Mouse (Mus musculus) liver, embryonic 11.5 days (tissue): ENCODE data around the gene Abcf1. TPM values are rescaled to one million over a fixed set of nuclear protein-coding genes. Genes with fewer than 3 reads are reported as not detected.
"Not testable (repeated sequence)": the region's sequence is repeated elsewhere in the genome, so short reads cannot be mapped to it uniquely, and the experiment has no call there.

ENCODE experiments used
- ATAC-seq: fragments of 200-750 bp; cut with Nextera tagmentation; replicated peaks from 2 replicates; pipeline ENCODE4 v1.8.0; 2017; ENCODE audit warnings: moderate number of reproducible peaks, mild to moderate bottlenecking, moderate TSS enrichment, moderate library complexity; ENCODE audit not compliant: low FRiP score
- DNase-seq: peaks from one replicate; pipeline ENCODE4 v3.0.0-alpha.2; 2017; ENCODE audit warnings: low spot score
- H3K27ac ChIP-seq: fragments of 300-500 bp; sonication (generic); 2 replicates; pipeline ENCODE4 v1.5.1; 2014; ENCODE audit warnings: mild to moderate bottlenecking, low read depth, low read length, control low read depth
- H3K27me3 ChIP-seq: fragments of 300-500 bp; sonication (generic); replicated peaks from 2 replicates; pipeline ENCODE4 v1.6.1; 2014; ENCODE audit warnings: low read length, mixed read lengths; ENCODE audit not compliant: control insufficient read depth, insufficient read depth
- H3K36me3 ChIP-seq: fragments of 300-500 bp; sonication (generic); 2 replicates; pipeline ENCODE4 v1.6.1; 2014; ENCODE audit warnings: mild to moderate bottlenecking, low read length, moderate library complexity, mixed read lengths; ENCODE audit not compliant: control insufficient read depth, insufficient read depth
- H3K4me1 ChIP-seq: fragments of 300-500 bp; sonication (generic); replicated peaks from 2 replicates; pipeline ENCODE4 v1.6.1; 2014; ENCODE audit warnings: low read length, mixed read lengths; ENCODE audit not compliant: control insufficient read depth, insufficient read depth
- H3K4me2 ChIP-seq: fragments of 300-500 bp; sonication (generic); 2 replicates; pipeline ENCODE4 v1.6.1; 2014; ENCODE audit warnings: mild to moderate bottlenecking, control low read depth, moderate library complexity
- H3K4me3 ChIP-seq: fragments of 300-500 bp; sonication (generic); 2 replicates; pipeline ENCODE4 v1.5.1; 2014; ENCODE audit warnings: low read depth, low read length, control low read depth
- H3K9ac ChIP-seq: fragments of 300-500 bp; sonication (generic); 2 replicates; pipeline ENCODE4 v1.6.1; 2014; ENCODE audit warnings: low read depth, low read length, control low read depth
- H3K9me3 ChIP-seq: fragments of 300-500 bp; sonication (generic); 2 replicates; pipeline ENCODE4 v1.6.1; 2016; ENCODE audit warnings: low read length, inconsistent platforms, mixed read lengths; ENCODE audit not compliant: control insufficient read depth
- WGBS: fragments of 180-500 bp; shearing (Covaris S2); extraction: QIAGEN DNeasy Blood & Tissue Kit; methylation state at CpG from one replicate; pipeline ENCODE4 v1.1.7; 2014; 5-methylcytosine and 5-hydroxymethylcytosine counted together
- polyA plus RNA-seq: library from polyadenylated mRNA; unstranded; fragments of >200 nt; fragmentation: Nextera tagmentation; extraction: Ambion mirVana; gene quantifications from 2 replicates; pipeline ENCODE4 v1.2.1, GENCODE M21; 2014

The Abcf1 gene
- polyA plus RNA-seq, 1 experiment from 2014 or later, result 134 TPM

DNA sequence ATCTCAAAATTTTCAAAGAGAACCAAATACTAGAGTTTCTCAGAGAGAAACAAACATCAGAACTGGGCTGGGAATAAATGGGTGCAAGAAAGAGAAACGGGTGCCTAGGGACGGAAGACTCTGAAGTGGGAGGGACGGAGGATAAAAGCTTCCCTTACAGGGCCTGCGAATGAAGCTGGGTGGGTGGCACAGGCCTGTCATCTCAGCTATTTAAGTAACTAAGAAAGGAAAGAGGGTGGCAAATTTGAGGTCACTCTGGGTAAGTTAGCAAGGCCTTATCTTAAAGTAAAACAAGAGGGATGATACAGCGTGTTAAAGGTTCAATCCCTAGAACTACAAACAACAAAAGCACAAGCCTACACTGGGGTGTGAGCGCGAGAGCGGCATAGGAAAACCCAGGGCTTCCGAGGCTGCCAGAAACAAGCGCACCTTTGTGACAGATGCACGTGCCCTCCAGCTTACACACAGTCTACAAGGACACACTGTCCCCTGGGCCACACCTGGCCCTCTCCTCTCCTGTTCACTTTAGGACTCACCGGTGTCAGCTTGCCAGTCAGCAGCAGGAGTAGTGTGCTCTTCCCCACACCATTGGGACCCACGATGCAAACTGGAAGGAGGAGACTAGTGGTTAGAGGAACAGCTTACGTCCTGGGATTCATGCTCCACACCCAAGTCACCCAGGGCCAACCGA lies 10.9 kb downstream of the Abcf1 start:
- Histone ChIP-seq H3K9ac (no peak overlapping the region; the same call in 1 of the 2 replicates), H3K27ac (no peak overlapping the region), H3K27me3 (no peaks in the 10 kb centered on the region), H3K4me2 (no peak overlapping the region), H3K9me3 (no peaks in the 10 kb centered on the region), H3K4me1 (no peaks in the 10 kb centered on the region), H3K4me3 (no peak overlapping the region), H3K36me3 (peaks cover 71% of the 10 kb centered on the region)
- ATAC-seq (no peak), DNase-seq (no peak)
- WGBS, result 94% methylated on average over 15 of the region's 15 CpGs

DNA sequence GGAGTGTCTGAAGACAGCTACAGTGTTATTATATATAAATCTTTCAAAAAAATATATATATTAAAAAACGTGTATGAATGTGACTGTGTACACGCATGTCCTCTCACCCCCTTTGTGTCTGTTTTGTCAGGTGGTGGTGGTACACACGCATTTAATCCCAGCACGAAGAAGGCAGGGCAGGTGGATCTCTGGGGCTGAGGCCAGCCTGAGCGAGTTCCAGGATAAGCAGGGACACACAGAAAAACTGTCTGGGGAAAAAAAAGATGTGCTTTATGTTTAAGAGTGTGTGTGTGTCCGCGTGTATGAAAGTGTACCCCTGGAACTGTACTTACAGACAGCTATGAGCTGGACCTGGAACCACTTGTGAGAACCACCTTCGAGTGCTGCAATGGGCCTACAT lies 14.9 kb downstream of the Abcf1 start:
- Histone ChIP-seq H3K4me1 (no peaks in the 10 kb centered on the region), H3K9ac (no peak overlapping the region), H3K4me3 (no peak overlapping the region), H3K27ac (no peak overlapping the region), H3K36me3 (peaks cover 32% of the 10 kb centered on the region), H3K4me2 (no peak overlapping the region), H3K27me3 (no peaks in the 10 kb centered on the region), H3K9me3 (no peaks in the 10 kb centered on the region)
- DNase-seq (no peak), ATAC-seq (no peak)
- 75% methylated on average over 8 of the region's 8 CpGs for WGBS

DNA sequence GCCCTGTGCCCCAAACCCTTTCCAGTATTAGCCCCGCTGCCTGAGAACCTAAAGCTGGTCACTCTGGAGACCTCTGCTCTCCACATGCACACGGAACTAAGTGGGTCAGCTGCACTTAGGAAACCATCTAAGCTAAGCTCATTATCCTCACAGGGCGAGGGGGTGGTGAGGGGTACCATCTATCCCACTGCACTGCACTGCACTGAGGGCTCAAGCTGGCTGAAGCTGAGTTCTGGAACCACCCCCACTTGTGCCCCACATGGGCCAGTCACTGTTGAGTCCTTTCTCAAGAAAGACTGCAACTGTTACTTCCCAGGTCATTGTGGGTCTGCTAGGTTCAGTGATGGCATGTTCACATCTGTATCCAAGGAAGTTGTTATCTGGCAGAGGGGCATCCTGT lies 17.0 kb downstream of the Abcf1 start:
- H3K4me2 ChIP-seq, H3K27ac ChIP-seq, H3K4me3 ChIP-seq, H3K27me3 ChIP-seq, H3K9me3 ChIP-seq, H3K9ac ChIP-seq, DNase-seq, ATAC-seq, H3K4me1 ChIP-seq: not testable (repeated sequence)
- WGBS, result 86% methylated on average over 1 of the region's 3 CpGs
- H3K36me3 ChIP-seq, result peaks cover 11% of the 10 kb centered on the region

DNA sequence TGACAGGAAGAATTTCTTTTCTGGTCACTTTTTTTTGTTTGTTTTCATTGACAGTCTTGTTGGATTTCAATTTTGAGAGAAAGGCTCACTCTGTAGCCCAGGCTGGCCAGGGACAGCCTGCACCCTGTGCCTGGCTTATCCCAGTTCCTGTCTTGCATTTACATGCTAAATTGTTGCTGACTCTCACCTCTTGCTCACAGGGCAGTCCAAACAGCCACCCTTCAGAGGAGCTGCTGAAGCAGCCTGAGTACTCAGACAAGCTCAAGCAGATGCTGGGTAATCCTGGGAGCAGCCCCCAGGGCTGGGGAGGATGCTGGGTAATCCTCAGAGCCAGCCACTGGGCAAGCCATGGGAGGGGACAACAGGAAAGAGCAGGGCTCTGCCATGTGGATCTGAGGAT lies 18.6 kb downstream of the Abcf1 start:
- H3K27me3 ChIP-seq, H3K9me3 ChIP-seq, H3K27ac ChIP-seq, H3K4me3 ChIP-seq, ATAC-seq, H3K4me2 ChIP-seq, H3K36me3 ChIP-seq, H3K4me1 ChIP-seq, H3K9ac ChIP-seq, DNase-seq: not testable (repeated sequence)

DNA sequence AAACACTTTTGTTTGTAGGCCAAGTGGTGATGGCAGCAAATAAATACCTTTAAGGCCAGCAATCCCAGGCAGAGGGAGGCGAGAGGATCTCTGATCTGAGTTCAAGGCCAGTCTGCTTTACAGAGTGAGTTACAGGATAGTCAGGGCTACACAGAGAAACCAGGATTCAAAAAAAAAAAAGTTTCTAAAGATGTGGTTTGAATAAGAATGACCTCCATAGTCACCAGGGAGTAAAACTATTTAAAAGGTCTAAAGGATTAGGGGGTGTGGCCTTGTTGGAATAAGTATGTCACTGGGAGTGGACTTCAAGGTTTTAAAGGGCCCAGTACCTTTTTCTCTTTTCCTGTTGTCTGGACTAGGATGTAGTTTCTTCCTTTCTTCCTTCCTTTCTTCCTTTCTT lies 29.6 kb downstream of the Abcf1 start:
- no peaks in the 10 kb centered on the region for H3K9me3 ChIP-seq
- H3K27me3 ChIP-seq, result no peaks in the 10 kb centered on the region
- DNase-seq (no peak), ATAC-seq (no peak)
- no peak overlapping the region for H3K4me2 ChIP-seq
- no peaks in the 10 kb centered on the region for H3K4me1 ChIP-seq
- H3K4me3 ChIP-seq, result no peak overlapping the region
- 43% methylated on average over 1 of the region's 1 CpGs for WGBS
- no peak overlapping the region for H3K27ac ChIP-seq
- H3K36me3 ChIP-seq, result no peaks in the 10 kb centered on the region
- no peak overlapping the region for H3K9ac ChIP-seq

DNA sequence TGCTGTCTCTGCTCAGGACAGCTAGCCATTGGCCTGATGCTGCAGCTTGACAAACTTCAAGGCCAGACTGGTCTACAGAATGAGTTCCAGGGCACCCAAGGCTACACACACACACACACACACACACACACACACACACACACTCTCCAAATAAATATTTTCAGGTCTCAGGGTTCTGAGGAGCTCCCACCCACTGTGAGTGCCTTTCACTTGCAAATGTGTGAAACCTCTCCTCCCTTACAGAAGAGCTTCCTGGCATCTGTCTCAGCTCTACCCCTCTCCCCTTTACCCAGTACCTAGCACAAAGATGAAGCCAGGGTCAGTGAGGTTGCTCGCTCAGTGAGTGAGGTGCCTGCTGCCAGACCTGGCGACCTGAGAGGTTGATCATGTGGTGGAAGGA lies 30.5 kb downstream of the Abcf1 start:
- DNase-seq (no peak), ATAC-seq (no peak)
- Histone ChIP-seq H3K4me3 (no peak overlapping the region), H3K27ac (no peak overlapping the region), H3K4me2 (no peak overlapping the region), H3K9ac (no peak overlapping the region), H3K27me3 (no peaks in the 10 kb centered on the region), H3K4me1 (no peaks in the 10 kb centered on the region), H3K36me3 (no peaks in the 10 kb centered on the region), H3K9me3 (no peaks in the 10 kb centered on the region)
- WGBS, result 58% methylated on average over 2 of the region's 2 CpGs

DNA sequence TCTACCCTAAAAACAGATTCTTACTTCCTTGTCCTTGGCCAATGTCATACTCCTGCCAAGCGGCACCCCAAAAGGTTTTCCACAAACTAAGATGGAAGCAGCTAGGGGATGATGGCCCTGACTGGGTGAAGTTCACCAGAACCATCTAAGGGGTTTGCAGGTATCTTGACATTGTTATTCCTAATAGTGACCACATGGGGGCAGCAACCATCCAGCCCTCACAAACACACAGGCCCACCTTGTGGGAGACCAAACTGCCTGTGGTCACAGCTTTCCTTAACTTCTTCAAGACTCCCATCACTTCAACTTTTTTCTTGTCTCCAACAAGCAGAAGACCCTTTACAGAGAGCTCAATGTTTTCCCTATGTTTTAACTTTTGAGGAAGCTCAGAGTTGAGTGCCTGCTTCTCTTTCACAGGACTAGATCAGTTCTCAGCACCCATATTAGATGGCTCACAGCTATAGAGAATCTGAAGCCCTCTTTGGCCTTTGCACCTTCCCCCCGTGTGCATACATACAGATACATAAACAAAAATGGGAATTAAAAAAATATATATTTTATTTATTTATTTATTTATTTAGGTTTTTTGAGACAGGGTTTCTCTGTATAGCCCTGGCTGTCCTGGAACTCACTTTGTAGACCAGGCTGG lies 31.7 kb downstream of the Abcf1 start:
- Histone ChIP-seq H3K4me1 (no peaks in the 10 kb centered on the region), H3K4me3 (no peak overlapping the region), H3K9ac (no peak overlapping the region), H3K36me3 (no peaks in the 10 kb centered on the region), H3K9me3 (no peaks in the 10 kb centered on the region), H3K27ac (no peak overlapping the region), H3K27me3 (no peaks in the 10 kb centered on the region), H3K4me2 (no peak overlapping the region)
- 32% methylated on average over 2 of the region's 2 CpGs for WGBS
- DNase-seq (no peak), ATAC-seq (peak; percentile 63; the same call in 1 of the 2 replicates)

DNA sequence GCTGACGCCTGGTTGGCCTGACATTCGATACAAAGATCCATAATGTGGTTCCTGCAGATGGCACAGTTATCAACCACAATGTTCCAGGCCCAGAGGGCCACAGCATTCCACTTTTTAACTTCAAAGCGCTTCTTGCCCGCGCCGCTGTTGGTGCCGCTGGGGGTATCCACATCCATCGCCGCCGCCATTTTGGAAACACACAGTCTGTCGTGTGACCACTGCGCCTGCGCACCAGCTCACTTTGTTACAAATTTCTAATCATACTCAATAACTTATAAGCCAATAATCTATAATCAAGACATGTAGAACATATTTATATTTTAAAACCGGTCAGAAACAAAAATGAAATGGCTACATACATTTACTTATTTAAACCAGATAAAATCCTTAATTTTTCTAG lies 33.8 kb downstream of the Abcf1 start:
- 85% methylated on average over 14 of the region's 14 CpGs for WGBS

DNA sequence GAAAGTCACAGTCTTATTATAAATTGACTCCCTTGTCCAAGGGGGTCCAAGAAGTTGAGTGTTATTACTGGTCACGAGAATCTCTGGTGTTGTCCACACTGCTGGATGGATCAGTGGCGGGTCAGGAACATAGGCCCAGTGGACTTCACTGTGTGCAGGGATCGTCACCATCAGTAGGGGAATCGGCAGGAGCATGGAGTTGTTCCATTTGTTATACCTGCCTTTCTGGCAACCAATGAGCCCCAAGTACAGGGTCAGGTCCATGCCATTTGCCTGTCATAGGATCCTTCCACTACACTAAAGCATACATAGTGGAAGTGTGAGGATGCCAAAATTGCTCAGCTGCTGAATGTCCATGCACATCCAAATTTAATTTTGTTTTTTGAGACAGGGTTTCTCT lies 37.0 kb downstream of the Abcf1 start:
- H3K4me3 ChIP-seq, result no peak overlapping the region
- DNase-seq (no peak), ATAC-seq (no peak)
- H3K27me3 ChIP-seq, result no peaks in the 10 kb centered on the region
- H3K4me2 ChIP-seq, result no peak overlapping the region
- 88% methylated on average over 4 of the region's 4 CpGs for WGBS
- peaks cover 5% of the 10 kb centered on the region for H3K4me1 ChIP-seq
- H3K9ac ChIP-seq, result no peak overlapping the region
- no peak overlapping the region for H3K27ac ChIP-seq
- H3K9me3 ChIP-seq, result no peaks in the 10 kb centered on the region
- peaks cover 34% of the 10 kb centered on the region for H3K36me3 ChIP-seq

More for the DNA sequence above, 33.8 kb downstream of the Abcf1 start:
- not testable (repeated sequence) for H3K4me3 ChIP-seq, H3K27ac ChIP-seq, H3K9ac ChIP-seq, H3K27me3 ChIP-seq, H3K36me3 ChIP-seq, H3K4me1 ChIP-seq, ATAC-seq, H3K9me3 ChIP-seq, H3K4me2 ChIP-seq, DNase-seq
